Mouse (Mus musculus) midbrain, embryonic 11.5 days (tissue): Measurements from ENCODE around the gene D630036H23Rik. TPM values are rescaled to one million over a fixed set of nuclear protein-coding genes. Genes with fewer than 3 reads are reported as not detected.

Experiments used
- polyA plus RNA-seq: library from polyadenylated mRNA; unstranded; fragments of >200 nt; fragmentation: Nextera tagmentation; extraction: Ambion mirVana; gene quantifications from 2 replicates; pipeline ENCODE4 v1.2.1, GENCODE M21; 2014

D630036H23Rik gene
- polyA plus RNA-seq, 1 experiment from 2014 or later: 1.1 TPM

Other genes starting within 250 kb of the D630036H23Rik start
- 30.9 and 33.8 TPM in 2 replicates for gene Ankmy2, start 225.1 kb downstream of the D630036H23Rik start, polyA plus RNA-seq
- 292 and 312 TPM in 2 replicates for gene Bzw2, start 224.1 kb downstream of the D630036H23Rik start, polyA plus RNA-seq
- not detected in 2 replicates for gene Lrrc72, start 128.8 kb downstream of the D630036H23Rik start, polyA plus RNA-seq
- gene Sostdc1, start 68.0 kb downstream of the D630036H23Rik start, polyA plus RNA-seq: 6.4 and 6.6 TPM in 2 replicates
- 12.3 and 12.9 TPM in 2 replicates for gene Ispd, start 731 bp downstream of the D630036H23Rik start, polyA plus RNA-seq